Mouse (Mus musculus) MEL (cell line): ENCODE measurements around the gene Alg9.

ENCODE experiments used
- CHD2 ChIP-seq: IDR thresholded peaks from 2 replicates; pipeline ENCODE4 v1.6.1; 2011; ENCODE audit warnings: low read length, improper control_type of control experiment
- CTCF ChIP-seq, 3 experiments: IDR thresholded peaks in 2 of 3; conservative IDR thresholded peaks in 1 of 3; 2 replicates each; pipeline ENCODE4 v1.5.1; 2011 to 2012; ENCODE audit warnings: low read length in 3 of 3, low read depth in 2 of 3, mild to moderate bottlenecking in 2 of 3, improper control_type of control experiment in 1 of 3, inconsistent platforms in 1 of 3, mixed read lengths in 1 of 3, moderate library complexity in 1 of 3; ENCODE audit not compliant: control insufficient read depth in 1 of 3, insufficient read depth in 1 of 3, poor library complexity in 1 of 3, severe bottlenecking in 1 of 3
- EP300 ChIP-seq, 2 experiments: IDR thresholded peaks; 2 replicates each; pipeline ENCODE4 v1.6.1; 2011; ENCODE audit warnings: improper control_type of control experiment in 2 of 2, low read length in 2 of 2, low read depth in 1 of 2, mild to moderate bottlenecking in 1 of 2
- GATA1 ChIP-seq: IDR thresholded peaks from 2 replicates; pipeline ENCODE4 v1.6.1; 2011; ENCODE audit warnings: low read depth, low read length, improper control_type of control experiment
- JUND ChIP-seq: IDR thresholded peaks from 2 replicates; pipeline ENCODE4 v1.6.1; 2011; ENCODE audit warnings: low read depth, mild to moderate bottlenecking, improper control_type of control experiment, low read length
- KAT2A ChIP-seq: conservative IDR thresholded peaks from 2 replicates; pipeline ENCODE4 v1.6.1; 2012; ENCODE audit warnings: low read depth, low read length, improper control_type of control experiment, inconsistent platforms
- POLR2A ChIP-seq, 2 experiments: IDR thresholded peaks; 2 replicates each; pipeline ENCODE4 v1.6.1; 2011 to 2012; ENCODE audit warnings: low read length in 2 of 2, mild to moderate bottlenecking in 2 of 2, control low read depth in 1 of 2, improper control_type of control experiment in 1 of 2, low read depth in 1 of 2, moderate library complexity in 1 of 2; ENCODE audit not compliant: control insufficient read depth in 1 of 2, insufficient read depth in 1 of 2, poor library complexity in 1 of 2
- TCF12 ChIP-seq: IDR thresholded peaks from 2 replicates; pipeline ENCODE4 v1.6.1; 2014; ENCODE audit warnings: low read depth, mild to moderate bottlenecking, inconsistent platforms, low read length, improper control_type of control experiment, moderate library complexity
- USF2 ChIP-seq, 2 experiments: IDR thresholded peaks; 2 replicates each; pipeline ENCODE4 v1.6.1; 2011 to 2012; ENCODE audit warnings: improper control_type of control experiment in 2 of 2, low read length in 2 of 2, borderline replicate concordance in 1 of 2, inconsistent platforms in 1 of 2, low read depth in 1 of 2, mild to moderate bottlenecking in 1 of 2; ENCODE audit not compliant: insufficient read depth in 1 of 2

DNA sequence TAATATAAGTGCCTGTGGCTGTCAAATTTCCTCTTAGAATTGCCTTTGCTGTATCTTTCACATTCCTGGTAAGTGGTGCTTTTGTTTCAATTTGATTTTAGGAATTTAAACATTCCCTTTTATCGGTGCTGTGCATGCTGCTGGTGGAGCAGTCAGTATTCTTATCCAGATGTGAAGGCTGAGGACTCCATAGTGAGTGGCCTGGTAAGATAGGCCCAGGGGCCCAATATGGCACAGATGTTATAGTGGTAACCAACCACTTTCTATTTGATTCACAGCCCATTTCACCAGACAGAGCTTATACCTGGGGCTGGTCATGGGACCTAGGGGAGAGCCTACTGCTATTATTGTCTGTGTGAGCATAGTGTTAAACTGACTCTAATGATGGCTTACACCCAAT, 41.7 kb downstream of the Alg9 start:
- TF ChIP-seq JUND (no peak), CTCF (IDR thresholded peaks at IDR 0.05 in 2 of 3, conservative IDR thresholded peaks at IDR 0.05 in 1 of 3; ENCODE audit: control insufficient read depth in 1 of 3, insufficient read depth in 1 of 3, low read depth in 2 of 3, low read length in 3 of 3, poor library complexity in 1 of 3, severe bottlenecking in 1 of 3) (no peak), POLR2A (IDR thresholded peaks at IDR 0.05; ENCODE audit: control insufficient read depth in 1 of 2, insufficient read depth in 1 of 2, low read depth in 1 of 2, low read length in 2 of 2, poor library complexity in 1 of 2) (no peak), GATA1 (no peak), EP300 (IDR thresholded peaks at IDR 0.05; ENCODE audit: low read depth in 1 of 2, low read length in 2 of 2) (no peak), KAT2A (no peak), USF2 (IDR thresholded peaks at IDR 0.05; ENCODE audit: borderline replicate concordance in 1 of 2, insufficient read depth in 1 of 2, low read depth in 1 of 2, low read length in 2 of 2) (no peak), CHD2 (no peak), TCF12 (no peak)
